Mouse (Mus musculus) embryonic fibroblast, embryonic 13.5 days (primary cell): Measurements from ENCODE around the gene Smug1. TPM values are rescaled to one million over a fixed set of nuclear protein-coding genes. Genes with fewer than 3 reads are reported as not detected.

Source experiments
- H3K27ac ChIP-seq: 2 replicates; pipeline ENCODE4 v1.5.1; 2012; ENCODE audit warnings: low read length, control low read depth, inconsistent platforms; ENCODE audit not compliant: insufficient read depth
- H3K4me1 ChIP-seq: 2 replicates; pipeline ENCODE4 v1.6.1; 2011; ENCODE audit warnings: low read length; ENCODE audit not compliant: control insufficient read depth, insufficient read depth
- H3K4me3 ChIP-seq: 2 replicates; pipeline ENCODE4 v1.5.1; 2011; ENCODE audit warnings: mild to moderate bottlenecking, control low read depth, low read length; ENCODE audit not compliant: insufficient read depth
- CTCF ChIP-seq: IDR thresholded peaks from 2 replicates; pipeline ENCODE4 v1.5.1; 2011; ENCODE audit warnings: mild to moderate bottlenecking, control low read depth, low read length, moderate library complexity, borderline replicate concordance; ENCODE audit not compliant: insufficient read depth
- POLR2A ChIP-seq: IDR thresholded peaks from 2 replicates; pipeline ENCODE4 v1.6.1; 2011; ENCODE audit warnings: low read depth, mild to moderate bottlenecking, control low read depth, low read length, moderate library complexity
- polyA plus RNA-seq: library from polyadenylated mRNA; stranded (reverse); fragments of >200 nt; gene quantifications from 2 replicates; pipeline ENCODE4 v1.2.4, GENCODE M21; 2011; ENCODE audit warnings: low read depth; ENCODE audit not compliant: missing spikeins, insufficient read length

Smug1 gene
- polyA plus RNA-seq, 1 experiment = 10.4 TPM

GRCm38 (mm10) chr15:103178137-103178536 lies 11.2 kb upstream of the Smug1 start:
- H3K4me3 ChIP-seq = no peak overlapping the region
- H3K4me1 ChIP-seq = no peaks in the 10 kb centered on the region
- no peak overlapping the region for H3K27ac ChIP-seq
- TF ChIP-seq CTCF = peak; percentile 82
- TF ChIP-seq POLR2A = no peak

GRCm38 (mm10) chr15:103177611-103178041 lies 10.7 kb upstream of the Smug1 start:
- TF ChIP-seq CTCF = no peak
- no peak for TF ChIP-seq POLR2A
- Histone ChIP-seq H3K27ac (no peak overlapping the region), H3K4me3 (no peak overlapping the region), H3K4me1 (no peaks in the 10 kb centered on the region)

- no peak overlapping the region for H3K27ac ChIP-seq
- TF ChIP-seq POLR2A = no peak
- peak; percentile 95 for TF ChIP-seq CTCF
- H3K4me1 ChIP-seq = no peaks in the 10 kb centered on the region
- no peak overlapping the region for H3K4me3 ChIP-seq
Observed at GRCm38 (mm10) chr15:103176874-103177421, 10.1 kb upstream of the Smug1 start.

- Histone ChIP-seq H3K4me3 (no peak overlapping the region), H3K4me1 (peaks cover 5% of the 10 kb centered on the region; the same call in 1 of the 2 replicates), H3K27ac (no peak overlapping the region)
- no peak for TF ChIP-seq CTCF
- TF ChIP-seq POLR2A = no peak
Observed at GRCm38 (mm10) chr15:103173251-103173650, 6.4 kb upstream of the Smug1 start.

- Histone ChIP-seq H3K4me1 (peaks cover 5% of the 10 kb centered on the region; the same call in 1 of the 2 replicates), H3K27ac (no peak overlapping the region), H3K4me3 (no peak overlapping the region)
- no peak for TF ChIP-seq POLR2A
- peak; percentile 48 for TF ChIP-seq CTCF
Observed at GRCm38 (mm10) chr15:103172537-103172936, 5.6 kb upstream of the Smug1 start.

- no peak for TF ChIP-seq POLR2A
- TF ChIP-seq CTCF = no peak
- Histone ChIP-seq H3K4me1 (peaks cover 5% of the 10 kb centered on the region; the same call in 1 of the 2 replicates), H3K27ac (no peak overlapping the region), H3K4me3 (no peak overlapping the region)
Observed at GRCm38 (mm10) chr15:103171276-103171675, 4.4 kb upstream of the Smug1 start.

- Histone ChIP-seq H3K4me3 (no peak overlapping the region), H3K4me1 (peaks cover 6% of the 10 kb centered on the region), H3K27ac (no peak overlapping the region)
- no peak for TF ChIP-seq POLR2A
- TF ChIP-seq CTCF = no peak
Observed at GRCm38 (mm10) chr15:103170316-103170679, 3.4 kb upstream of the Smug1 start.

GRCm38 (mm10) chr15:103169612-103170315 lies 2.9 kb upstream of the Smug1 start:
- H3K4me3 ChIP-seq = peak overlapping the region; percentile 17
- TF ChIP-seq CTCF (no peak), POLR2A (no peak)
- peaks cover 6% of the 10 kb centered on the region for H3K4me1 ChIP-seq
- no peak overlapping the region for H3K27ac ChIP-seq

- TF ChIP-seq POLR2A (no peak), CTCF (no peak)
- H3K4me3 ChIP-seq = peak overlapping the region; percentile 17
- H3K4me1 ChIP-seq = peaks cover 6% of the 10 kb centered on the region
- H3K27ac ChIP-seq = no peak overlapping the region
Observed at GRCm38 (mm10) chr15:103168801-103169611, 2.1 kb upstream of the Smug1 start.
